Mouse (Mus musculus): ENCODE measurements around the gene Mlip.
"Not testable (repeated sequence)": the region's sequence is repeated elsewhere in the genome, so short reads cannot be mapped to it uniquely, and the experiment has no call there.

Gene Mlip

GRCm38 (mm10) chr9:77198250-77198649, 154.5 kb downstream of the Mlip start:
- DNase-seq (ENCODE audit: low spot score): no peak

GRCm38 (mm10) chr9:77179486-77179885, 173.3 kb downstream of the Mlip start:
- DNase-seq (ENCODE audit: low spot score): no peak

GRCm38 (mm10) chr9:77175870-77176269, 176.9 kb downstream of the Mlip start:
- DNase-seq (ENCODE audit: low spot score): no peak

GRCm38 (mm10) chr9:77172044-77172443, 180.7 kb downstream of the Mlip start:
- DNase-seq (ENCODE audit: low spot score): peak; percentile 10

- DNase-seq (ENCODE audit: low spot score): no peak
Observed at GRCm38 (mm10) chr9:77165877-77166276, 186.9 kb downstream of the Mlip start.

GRCm38 (mm10) chr9:77161764-77162163, 191.0 kb downstream of the Mlip start:
- no peak for DNase-seq (ENCODE audit: low spot score)

- DNase-seq (ENCODE audit: low spot score): no peak
Observed at GRCm38 (mm10) chr9:77160277-77160926, 192.4 kb downstream of the Mlip start.

- no peak for DNase-seq (ENCODE audit: low spot score)
Observed at GRCm38 (mm10) chr9:77148518-77149257, 204.1 kb downstream of the Mlip start.

- no peak for DNase-seq (ENCODE audit: low spot score)
Observed at GRCm38 (mm10) chr9:77119735-77120134, 233.0 kb downstream of the Mlip start.

- no peak for DNase-seq (ENCODE audit: low spot score)
Observed at GRCm38 (mm10) chr9:77096886-77097285, 255.9 kb downstream of the Mlip start.

GRCm38 (mm10) chr9:77083221-77083620, 269.5 kb downstream of the Mlip start:
- not testable (repeated sequence) for DNase-seq (ENCODE audit: low spot score)

GRCm38 (mm10) chr9:77071676-77072075, 281.1 kb downstream of the Mlip start:
- DNase-seq (ENCODE audit: low spot score): no peak

- no peak for DNase-seq (ENCODE audit: low spot score)
Observed at GRCm38 (mm10) chr9:77056611-77057010, 296.2 kb downstream of the Mlip start.

- DNase-seq (ENCODE audit: low spot score): no peak
Observed at GRCm38 (mm10) chr9:77054426-77055193, 298.2 kb downstream of the Mlip start.

Measured in lung, postnatal 25 days (tissue).